ENCODE assay signal across 19 mouse cellular contexts in the genomic region with DNA sequence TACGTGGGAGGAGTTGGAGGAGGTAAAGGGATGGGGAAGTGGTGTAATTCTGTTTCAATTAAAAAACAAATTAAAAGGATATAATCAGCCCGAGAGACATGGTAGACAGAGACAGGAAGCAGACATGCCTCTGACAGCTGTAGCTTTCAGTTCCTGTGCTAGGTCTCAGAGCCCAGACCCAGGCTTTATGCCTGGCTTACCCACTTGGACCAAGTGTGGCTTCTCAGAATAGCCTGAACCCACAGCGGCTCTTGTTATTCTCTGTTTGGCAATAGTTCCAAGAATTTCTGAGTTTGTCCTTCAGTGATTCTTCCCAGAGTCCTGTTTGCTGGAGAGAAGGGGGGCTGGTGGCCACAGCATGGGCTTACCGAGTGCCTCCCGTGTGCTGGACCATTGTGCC.
DNase-seq lines count a peak whose midpoint lies in the region; ATAC-seq and TF ChIP-seq lines count a peak whose summit lies in the region.
"Had no signal": no experiment of that assay in that cellular context is flagged by ENCODE, and none has a peak within 500 bp of the region (broad histone marks: within the 10 kb centered on the region; RNA-seq: fewer than 3 reads in every experiment).

No protein-coding gene starts in this region.

- H3K36me3 ChIP-seq in spleen, adult 2 months (ENCODE audit: control insufficient read depth, insufficient read depth, low read length), result no peaks in the 10 kb centered on the region
- H3K36me3 ChIP-seq: limb, embryonic 12.5 days; liver, embryonic 15.5 days had no signal

- peak; percentile 59; the same call in 1 of the 2 replicates for ATAC-seq in monocyte, adult 5-6 weeks (replicated peaks; ENCODE audit: insufficient number of reproducible peaks, low FRiP score, low TSS enrichment, poor library complexity, severe bottlenecking)
- ATAC-seq: activated CD4-positive, CD25-positive, alpha-beta regulatory T cell, adult 4 months; hindbrain, embryonic 16.5 days; midbrain, embryonic 16.5 days had no signal

- H3K4me3 ChIP-seq in spleen, adult 2 months (ENCODE audit: extremely low read depth, insufficient read depth, insufficient read length), result no peak overlapping the region
- H3K4me3 ChIP-seq: heart, adult 2 months; limb, embryonic 12.5 days; liver, embryonic 15.5 days; megakaryocyte, embryonic 14.5 days had no signal

- DNase-seq in heart, postnatal 10 days, result peak; percentile 15 to 17
- no peak for DNase-seq in heart, adult 8-10 months (ENCODE audit: low spot score)
- DNase-seq in spleen, adult 2 months (ENCODE audit: low read depth in 1 of 2, low spot score in 2 of 2), result peak; percentile 45 to 61
- no peak for DNase-seq in spleen, postnatal 14 days (ENCODE audit: low spot score in 2 of 2)
- DNase-seq in brain, adult 2 months (ENCODE audit: low read depth, low spot score), result peak; percentile 16
- no peak for DNase-seq in right cerebral cortex, postnatal 4 days
- no peak for DNase-seq in urinary bladder, postnatal 10 days (ENCODE audit: low spot score)
- DNase-seq: cerebellum, adult 9-11 months; kidney, adult 18-20 months; kidney, postnatal 4 days had no signal

- 19% methylated on average over 5 of the region's 5 CpGs for WGBS in spleen, adult 2 months

- peak overlapping the region; percentile 82 for H3K27ac ChIP-seq in spleen, adult 2 months (ENCODE audit: insufficient read depth, low read length)
- H3K27ac ChIP-seq: heart, adult 2 months; limb, embryonic 12.5 days; liver, embryonic 15.5 days; stomach, postnatal 0 days had no signal

- no peaks in the 10 kb centered on the region for H3K27me3 ChIP-seq in spleen, adult 2 months (ENCODE audit: control insufficient read depth, insufficient read depth, low read length)
- H3K27me3 ChIP-seq: limb, embryonic 12.5 days; liver, embryonic 15.5 days had no signal

- TF ChIP-seq CTCF in spleen, adult 2 months (IDR thresholded peaks at IDR 0.05; ENCODE audit: extremely low read depth, insufficient read depth, insufficient read length, insufficient replicate concordance), result no peak

- peaks cover 10% of the 10 kb centered on the region; the same call in 1 of the 2 replicates for H3K4me1 ChIP-seq in spleen, adult 2 months (ENCODE audit: control insufficient read depth, insufficient read depth, insufficient read length)
- H3K4me1 ChIP-seq: limb, embryonic 12.5 days; liver, embryonic 15.5 days had no signal

- intact Hi-C loops in heart, postnatal 10 days (cut with DNase I), result no loop called here

- TF ChIP-seq POLR2A in spleen, adult 2 months (IDR thresholded peaks at IDR 0.05; ENCODE audit: low read depth, low read length), result no peak

Comparison
In these comparisons a context has a peak if more than half of its experiments do, and no peak if none do; other contexts are left out.
1. DNase-seq: peak in heart, postnatal 10 days (2 of 2), spleen, adult 2 months (2 of 2) and brain, adult 2 months (single experiment); none in heart, adult 8-10 months (single experiment), spleen, postnatal 14 days (0 of 2), right cerebral cortex, postnatal 4 days (single experiment) and urinary bladder, postnatal 10 days (single experiment).